Mouse (Mus musculus) leukemia stem cell, adult 10-12 weeks (primary cell): ENCODE results near the gene Gm21964. TPM values are rescaled to one million over a fixed set of nuclear protein-coding genes. Genes with fewer than 3 reads are reported as not detected.

Experiments
- polyA plus RNA-seq: library from polyadenylated mRNA; stranded (reverse); fragments of >175 nt; gene quantifications from 2 replicates; pipeline ENCODE4 v1.2.3, GENCODE M21; 2012; ENCODE audit warnings: low replicate concordance

Gm21964 gene
- not detected in 2 replicates for polyA plus RNA-seq

GRCm38 (mm10) chr8:110100907-110101306 lies at the start of gene Gm21964:
Gm21964 (plus strand) TSS chr8:110101207.

GRCm38 (mm10) chr8:110079282-110080221 lies 21.5 kb upstream of the Gm21964 start, which contains the start of gene Zfp612:
Zfp612 (plus strand) TSS chr8:110079746.

GRCm38 (mm10) chr8:110102653-110103052 lies 1.6 kb downstream of the Gm21964 start, which contains the start of gene Gm17720:
Gm17720 (minus strand) TSS chr8:110102753.

Other genes starting within 250 kb of the Gm21964 start
- gene Phlpp2, start 232.7 kb upstream of the Gm21964 start, polyA plus RNA-seq, result 1.9 and 3.2 TPM in 2 replicates
- gene Marveld3, start 139.0 kb upstream of the Gm21964 start, polyA plus RNA-seq, result not detected in 2 replicates
- not detected in 2 replicates for gene Tat, start 110.8 kb upstream of the Gm21964 start, polyA plus RNA-seq
- gene Chst4, start 61.5 kb upstream of the Gm21964 start, polyA plus RNA-seq, result not detected in 2 replicates
- 0.06 and 0.26 TPM in 2 replicates for gene Zfp612, start 21.5 kb upstream of the Gm21964 start, polyA plus RNA-seq
- not detected in 2 replicates for gene Gm17720, start 1.5 kb downstream of the Gm21964 start, polyA plus RNA-seq
- gene Calb2, start 67.0 kb downstream of the Gm21964 start, polyA plus RNA-seq, result not detected in 2 replicates
- gene Cmtr2, start 114.5 kb downstream of the Gm21964 start, polyA plus RNA-seq, result 0.23 and 0.93 TPM in 2 replicates
- not detected in 2 replicates for gene Hydin, start 165.8 kb downstream of the Gm21964 start, polyA plus RNA-seq